Mouse (Mus musculus) megakaryocyte, embryonic 14.5 days (primary cell): ENCODE data around the gene Rps19.

Experiments
- FLI1 ChIP-seq: IDR thresholded peaks from 2 replicates; pipeline ENCODE4 v1.6.1; 2012; ENCODE audit warnings: low read length, inconsistent platforms, mixed read lengths
- GATA1 ChIP-seq: IDR thresholded peaks from 3 replicates; pipeline ENCODE4 v1.6.1; 2012; ENCODE audit warnings: mixed read lengths, low read length, inconsistent platforms, borderline replicate concordance

DNA sequence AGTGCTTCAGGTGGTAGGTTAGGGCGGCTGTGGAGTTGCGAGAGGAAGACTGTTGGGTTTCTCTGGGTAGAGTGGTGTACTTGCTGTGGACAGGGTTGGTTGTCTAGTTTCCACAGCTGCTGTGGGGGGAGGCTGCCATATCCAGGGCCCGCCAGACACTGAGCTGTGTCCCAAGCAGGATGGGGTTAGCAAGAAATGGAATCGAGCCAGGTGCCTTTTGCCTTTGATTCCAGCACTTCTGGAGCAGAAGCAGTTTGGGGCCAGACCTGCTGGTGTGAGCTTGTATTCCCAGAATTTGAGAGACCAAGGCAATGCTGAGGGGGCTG lies 2.1 kb downstream of the Rps19 start:
- TF ChIP-seq GATA1, result no peak
- no peak for TF ChIP-seq FLI1
